Mouse (Mus musculus) CH12.LX (cell line): Measurements from ENCODE around the gene Scfd2. TPM values are rescaled to one million over a fixed set of nuclear protein-coding genes. Genes with fewer than 3 reads are reported as not detected.
A peak's percentile ranks its signal among the peaks of the same experiment; 100 is the strongest.

Experiments
- DNase-seq: peaks from one replicate; pipeline ENCODE4 v3.0.0-alpha.2; 2013; ENCODE audit errors: extremely low read depth
- H3K27ac ChIP-seq: 2 replicates; pipeline ENCODE4 v1.5.1; 2012; ENCODE audit warnings: low read depth, mild to moderate bottlenecking, control low read depth, moderate library complexity; ENCODE audit not compliant: insufficient read depth
- H3K27me3 ChIP-seq: replicated peaks from 2 replicates; pipeline ENCODE3; 2012; ENCODE audit warnings: inconsistent platforms
- H3K36me3 ChIP-seq, 2 experiments: replicated peaks in 1 of 2; 2 replicates each; pipeline versions ENCODE3 to v1.6.1; 2012; ENCODE audit warnings: inconsistent platforms in 1 of 2, low read length in 1 of 2, mild to moderate bottlenecking in 1 of 2, mixed read lengths in 1 of 2, moderate library complexity in 1 of 2; ENCODE audit not compliant: control insufficient read depth in 1 of 2, insufficient read depth in 1 of 2
- H3K4me1 ChIP-seq, 2 experiments: 2 replicates each; pipeline ENCODE4 v1.6.1; 2012; ENCODE audit warnings: inconsistent platforms in 1 of 2, moderate library complexity in 1 of 2; ENCODE audit not compliant: insufficient read depth in 2 of 2, control insufficient read depth in 1 of 2
- H3K4me2 ChIP-seq: 2 replicates; pipeline ENCODE4 v1.6.1; 2012; ENCODE audit warnings: low read depth, mild to moderate bottlenecking, control low read depth; ENCODE audit not compliant: poor library complexity, insufficient read depth, severe bottlenecking
- H3K4me3 ChIP-seq, 3 experiments: fragments of 150-350 bp in 1 of 3; sonication (generic) in 1 of 3; replicated peaks in 1 of 3; 2 replicates each; pipeline versions ENCODE3 to v1.5.1; 2011 to 2012; ENCODE audit warnings: low read depth in 2 of 3, low read length in 2 of 3, mild to moderate bottlenecking in 2 of 3, moderate library complexity in 2 of 3, control low read depth in 1 of 3, improper control_type of control experiment in 1 of 3, inconsistent platforms in 1 of 3, mixed read lengths in 1 of 3; ENCODE audit not compliant: poor library complexity in 1 of 3
- H3K79me2 ChIP-seq: replicated peaks from 2 replicates; pipeline ENCODE4 v1.6.1; 2012; ENCODE audit warnings: mild to moderate bottlenecking, moderate library complexity; ENCODE audit not compliant: control insufficient read depth, poor library complexity, insufficient read depth, severe bottlenecking; ENCODE audit errors: extremely low read depth
- H3K9ac ChIP-seq: 2 replicates; pipeline ENCODE4 v1.6.1; 2012; ENCODE audit warnings: low read depth, mild to moderate bottlenecking, control low read depth, moderate library complexity; ENCODE audit not compliant: insufficient read depth
- H3K9me3 ChIP-seq: replicated peaks from 2 replicates; pipeline ENCODE3; 2012; ENCODE audit warnings: low read length, inconsistent platforms, mixed read lengths
- BHLHE40 ChIP-seq: IDR thresholded peaks from 2 replicates; pipeline ENCODE4 v1.6.1; 2011; ENCODE audit warnings: mild to moderate bottlenecking, low read depth, low read length, improper control_type of control experiment
- CHD1 ChIP-seq: IDR thresholded peaks from 2 replicates; pipeline ENCODE4 v1.6.1; 2012; ENCODE audit warnings: low read depth, low read length, improper control_type of control experiment, inconsistent platforms
- CHD2 ChIP-seq: IDR thresholded peaks from 2 replicates; pipeline ENCODE4 v1.6.1; 2011; ENCODE audit warnings: low read length, improper control_type of control experiment
- CTCF ChIP-seq, 2 experiments: IDR thresholded peaks in 1 of 2; conservative IDR thresholded peaks in 1 of 2; 2 replicates each; pipeline ENCODE4 v1.5.1; 2011 to 2012; ENCODE audit warnings: low read depth in 2 of 2, low read length in 2 of 2, improper control_type of control experiment in 1 of 2, inconsistent platforms in 1 of 2, mild to moderate bottlenecking in 1 of 2, moderate library complexity in 1 of 2
- E2F4 ChIP-seq: IDR thresholded peaks from 2 replicates; pipeline ENCODE4 v1.6.1; 2011; ENCODE audit warnings: low read depth, low read length, improper control_type of control experiment; ENCODE audit not compliant: insufficient replicate concordance
- ELF1 ChIP-seq: IDR thresholded peaks from 2 replicates; pipeline ENCODE4 v1.6.1; 2014; ENCODE audit warnings: low read depth, mild to moderate bottlenecking, inconsistent platforms, low read length, improper control_type of control experiment
- EP300 ChIP-seq: IDR thresholded peaks from 2 replicates; pipeline ENCODE4 v1.6.1; 2011; ENCODE audit warnings: low read length, improper control_type of control experiment
- ETS1 ChIP-seq: conservative IDR thresholded peaks from 2 replicates; pipeline ENCODE4 v1.6.1; 2012; ENCODE audit warnings: low read depth, mild to moderate bottlenecking, inconsistent platforms, low read length, improper control_type of control experiment, moderate library complexity
- GABPA ChIP-seq: IDR thresholded peaks from 2 replicates; pipeline ENCODE4 v1.6.1; 2012; ENCODE audit warnings: low read depth, low read length, improper control_type of control experiment, inconsistent platforms; ENCODE audit not compliant: insufficient replicate concordance
- HCFC1 ChIP-seq: IDR thresholded peaks from 2 replicates; pipeline ENCODE4 v1.6.1; 2012; ENCODE audit warnings: low read depth, mild to moderate bottlenecking, inconsistent platforms, low read length, improper control_type of control experiment
- IRF4 ChIP-seq: IDR thresholded peaks from 2 replicates; pipeline ENCODE4 v1.6.1; 2014; ENCODE audit warnings: low read depth, mild to moderate bottlenecking, inconsistent platforms, low read length, improper control_type of control experiment
- JUN ChIP-seq: IDR thresholded peaks from 2 replicates; pipeline ENCODE4 v1.6.1; 2011; ENCODE audit warnings: low read depth, mild to moderate bottlenecking, low read length, improper control_type of control experiment, moderate library complexity; ENCODE audit not compliant: insufficient read depth
- JUND ChIP-seq: conservative IDR thresholded peaks from 2 replicates; pipeline ENCODE4 v1.6.1; 2011; ENCODE audit warnings: low read depth, low read length, improper control_type of control experiment
- MAFK ChIP-seq: IDR thresholded peaks from 2 replicates; pipeline ENCODE4 v1.6.1; 2011; ENCODE audit warnings: low read length, improper control_type of control experiment; ENCODE audit not compliant: insufficient replicate concordance
- MAX ChIP-seq: IDR thresholded peaks from 2 replicates; pipeline ENCODE4 v1.6.1; 2011; ENCODE audit warnings: low read length, improper control_type of control experiment
- MEF2A ChIP-seq: IDR thresholded peaks from 2 replicates; pipeline ENCODE4 v1.6.1; 2014; ENCODE audit warnings: low read depth, mild to moderate bottlenecking, inconsistent platforms, low read length, improper control_type of control experiment, borderline replicate concordance
- MXI1 ChIP-seq: IDR thresholded peaks from 2 replicates; pipeline ENCODE4 v1.6.1; 2011; ENCODE audit warnings: mild to moderate bottlenecking, low read depth, low read length, improper control_type of control experiment
- MYC ChIP-seq: IDR thresholded peaks from 2 replicates; pipeline ENCODE4 v1.6.1; 2011; ENCODE audit warnings: low read depth, mild to moderate bottlenecking, improper control_type of control experiment, low read length
- NELFE ChIP-seq: IDR thresholded peaks from 2 replicates; pipeline ENCODE4 v1.6.1; 2011; ENCODE audit warnings: low read depth, low read length, improper control_type of control experiment
- NRF1 ChIP-seq: IDR thresholded peaks from 2 replicates; pipeline ENCODE4 v1.6.1; 2014; ENCODE audit warnings: low read depth, mild to moderate bottlenecking, inconsistent platforms, low read length, improper control_type of control experiment, moderate library complexity
- PAX5 ChIP-seq: IDR thresholded peaks from 2 replicates; pipeline ENCODE4 v1.6.1; 2012; ENCODE audit warnings: low read length, inconsistent platforms, mixed read lengths
- POLR2A ChIP-seq: IDR thresholded peaks from 2 replicates; pipeline ENCODE4 v1.6.1; 2011; ENCODE audit warnings: low read depth, mild to moderate bottlenecking, improper control_type of control experiment, low read length
- POLR2AphosphoS2 ChIP-seq: IDR thresholded peaks from 2 replicates; pipeline ENCODE4 v1.6.1; 2011; ENCODE audit warnings: low read depth, low read length, improper control_type of control experiment
- RAD21 ChIP-seq: IDR thresholded peaks from 2 replicates; pipeline ENCODE4 v1.6.1; 2011; ENCODE audit warnings: low read depth, mild to moderate bottlenecking, low read length, improper control_type of control experiment, moderate library complexity
- RCOR1 ChIP-seq: conservative IDR thresholded peaks from 2 replicates; pipeline ENCODE4 v1.6.1; 2012; ENCODE audit warnings: low read depth, mild to moderate bottlenecking, inconsistent platforms, low read length, improper control_type of control experiment
- SIN3A ChIP-seq: IDR thresholded peaks from 2 replicates; pipeline ENCODE4 v1.6.1; 2012; ENCODE audit warnings: low read length, improper control_type of control experiment, inconsistent platforms
- TCF12 ChIP-seq: IDR thresholded peaks from 2 replicates; pipeline ENCODE4 v1.6.1; 2014; ENCODE audit warnings: low read depth, mild to moderate bottlenecking, inconsistent platforms, low read length, improper control_type of control experiment
- ZC3H11A ChIP-seq: IDR thresholded peaks from 2 replicates; pipeline ENCODE4 v1.6.1; 2012; ENCODE audit warnings: low read depth, mild to moderate bottlenecking, inconsistent platforms, low read length, improper control_type of control experiment
- ZKSCAN1 ChIP-seq: IDR thresholded peaks from 2 replicates; pipeline ENCODE4 v1.6.1; 2012; ENCODE audit warnings: low read depth, inconsistent platforms, low read length, improper control_type of control experiment, borderline replicate concordance
- ZMIZ1 ChIP-seq: IDR thresholded peaks from 2 replicates; pipeline ENCODE4 v1.6.1; 2012; ENCODE audit warnings: low read depth, mild to moderate bottlenecking, inconsistent platforms, low read length, improper control_type of control experiment
- dilution Hi-C: fragments of 300-500 bp; cut with MboI; formaldehyde crosslinking; loops from 2 replicates; pipeline ENCODE4 v1.14.3; 2020; ENCODE audit warnings: low sequenced_read_pairs; ENCODE audit not compliant: extremely low pct_unique_long_range_greater_than_20kb, extremely low pct_ligation_motif_present
- in situ Hi-C: fragments of 300-500 bp; cut with MboI; formaldehyde crosslinking; loops from 3 replicates; pipeline ENCODE4 v1.14.3; 2019; ENCODE audit warnings: low sequenced_read_pairs, low pct_ligation_motif_present, low pct_unique_long_range_greater_than_20kb, mixed read lengths
- polyA plus RNA-seq: library from polyadenylated mRNA; unstranded; fragments of >175 nt; gene quantifications from 2 replicates; pipeline ENCODE4 v1.2.1, GENCODE M21; 2012; ENCODE audit warnings: low read depth; ENCODE audit not compliant: insufficient read length
- total RNA-seq, 2 experiments: library from RNA; depleted of rRNA; stranded (reverse); fragments of 300-350 nt in 1 of 2; fragments of >200 nt in 1 of 2; gene quantifications; 2 replicates each; pipeline ENCODE4 v1.2.3; 2012 to 2014

Gene Scfd2
- total and polyA plus RNA-seq, 3 experiments = 13.2 to 18.0 (median 14.4) TPM

DNA sequence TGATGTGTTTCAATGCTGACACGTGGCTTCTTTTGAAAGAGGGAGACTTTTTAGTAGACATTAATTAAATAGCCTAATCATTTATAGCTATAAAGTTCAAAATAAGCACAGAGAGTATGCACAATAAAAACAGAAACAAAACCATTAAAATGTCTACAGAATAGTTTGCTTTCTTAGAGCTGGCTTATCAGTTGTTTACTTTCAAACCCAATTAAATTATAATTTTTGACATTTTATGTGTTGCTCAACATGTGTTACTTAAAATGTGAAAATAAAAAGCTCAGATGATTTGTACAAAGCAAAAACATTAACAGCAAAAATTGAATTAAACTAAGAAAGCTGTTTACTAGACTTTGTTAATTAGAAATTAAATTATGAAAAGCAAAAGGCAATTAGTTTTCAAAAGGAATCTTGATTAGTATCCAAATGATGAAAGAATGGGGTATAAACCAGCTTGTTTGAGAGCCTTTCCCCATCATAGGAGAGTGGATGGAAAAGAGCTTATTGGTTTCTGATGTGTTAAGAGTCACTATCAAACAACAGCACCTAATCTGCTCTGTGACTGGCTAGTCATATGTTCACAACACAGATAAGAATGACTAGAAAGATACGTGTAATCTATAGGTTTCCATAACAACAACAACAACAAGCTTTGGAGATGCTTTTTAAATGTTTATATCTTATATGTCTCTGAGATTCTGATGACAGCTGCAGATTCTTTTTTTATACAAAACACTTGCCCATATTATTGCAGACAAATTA, 176.0 kb downstream of the Scfd2 start:
- H3K79me2 ChIP-seq = no peaks in the 10 kb centered on the region
- TF ChIP-seq JUND (no peak), GABPA (no peak), ZMIZ1 (no peak), JUN (no peak), ZKSCAN1 (no peak), RCOR1 (no peak), ELF1 (no peak), HCFC1 (no peak), MAFK (no peak), RAD21 (no peak), EP300 (no peak), CHD1 (no peak)
- dilution Hi-C loops (no loop called here), in situ Hi-C loops (no loop called here)
- no peak overlapping the region for H3K9ac ChIP-seq
- H3K36me3 ChIP-seq = peaks cover 0 to 2% of the 10 kb centered on the region in 2 experiments
- peaks cover 8% of the 10 kb centered on the region for H3K27me3 ChIP-seq
- DNase-seq = no peak
- H3K4me3 ChIP-seq = no peak overlapping the region
- peaks cover under 1 to 13% of the 10 kb centered on the region in 2 experiments for H3K4me1 ChIP-seq
- no peak overlapping the region for H3K4me2 ChIP-seq
- H3K27ac ChIP-seq = no peak overlapping the region
- H3K9me3 ChIP-seq = no peaks in the 10 kb centered on the region

GRCm38 (mm10) chr5:74350909-74351308, 180.7 kb downstream of the Scfd2 start:
- Histone ChIP-seq H3K27me3 (peaks cover 8% of the 10 kb centered on the region), H3K4me2 (peak overlapping the region; percentile 47; the same call in 1 of the 2 replicates), H3K79me2 (no peaks in the 10 kb centered on the region), H3K4me3 (no peak overlapping the region), H3K9me3 (no peaks in the 10 kb centered on the region), H3K4me1 (peaks cover 17 to 47% of the 10 kb centered on the region in 2 experiments), H3K9ac (no peak overlapping the region), H3K27ac (no peak overlapping the region), H3K36me3 (peaks cover 0 to 5% of the 10 kb centered on the region in 2 experiments)
- in situ Hi-C loops (no loop called here), dilution Hi-C loops (no loop called here)
- DNase-seq = peak; percentile 78
- TF ChIP-seq POLR2AphosphoS2 (no peak), RCOR1 (no peak), SIN3A (no peak), MEF2A (peak; percentile 27; the same call in 1 of the 2 replicates), HCFC1 (no peak), CTCF (conservative IDR thresholded peaks at IDR 0.05 in 1 of 2, IDR thresholded peaks at IDR 0.05 in 1 of 2; ENCODE audit: low read depth in 2 of 2, low read length in 2 of 2) (no peak), MAX (no peak; the same call in 1 of the 2 replicates), CHD1 (no peak), JUND (peak; percentile 49; the same call in 1 of the 2 replicates), E2F4 (no peak), NRF1 (no peak), TCF12 (peak; percentile 20; the same call in 1 of the 2 replicates), EP300 (peak; percentile 80), ZC3H11A (no peak), NELFE (no peak), JUN (peak; percentile 48; the same call in 1 of the 2 replicates), PAX5 (no peak), ETS1 (peak; percentile 43; the same call in 1 of the 2 replicates), RAD21 (no peak), MYC (0 out of 2 replicates have a peak, but pooled peaks have one; percentile 71), IRF4 (peak; percentile 85), ELF1 (no peak), GABPA (no peak), CHD2 (no peak), ZMIZ1 (no peak), POLR2A (no peak), BHLHE40 (peak; percentile 65), MXI1 (no peak)
